Mouse (Mus musculus): ENCODE data around the gene Creb3l2. TPM values are rescaled to one million over a fixed set of nuclear protein-coding genes. Genes with fewer than 3 reads are reported as not detected.

Gene Creb3l2
- polyA plus RNA-seq (2012; ENCODE audit: insufficient read depth, insufficient read length, missing spikeins), result 6.9 and 7.7 TPM in 2 replicates

GRCm38 (mm10) chr6:37442041-37442667 is at the start of gene Creb3l2:
Gene Creb3l2, minus strand, starts transcription at chr6:37442146.
- TF ChIP-seq POLR2A (IDR thresholded peaks at IDR 0.05; ENCODE audit: borderline replicate concordance, low read depth, low read length) (no peak), CTCF (IDR thresholded peaks at IDR 0.05; ENCODE audit: low read depth, low read length) (no peak)
- Histone ChIP-seq H3K27ac (ENCODE audit: insufficient read depth, low read depth, low read length) (peak within 1 kb of the TSS; percentile 19; the same call in 1 of the 2 replicates), H3K4me1 (ENCODE audit: control insufficient read depth, insufficient read depth, low read length) (peaks cover 6% of the 10 kb centered on the region; the same call in 1 of the 2 replicates), H3K4me3 (ENCODE audit: insufficient read depth, low read length) (peak within 1 kb of the TSS; percentile 64)

GRCm38 (mm10) chr6:37486502-37486901 is 44.6 kb upstream of the Creb3l2 start:
- Histone ChIP-seq H3K4me3 (ENCODE audit: insufficient read depth, low read length) (no peak overlapping the region), H3K27ac (ENCODE audit: insufficient read depth, low read depth, low read length) (no peak overlapping the region), H3K4me1 (ENCODE audit: control insufficient read depth, insufficient read depth, low read length) (no peaks in the 10 kb centered on the region)
- TF ChIP-seq CTCF (IDR thresholded peaks at IDR 0.05; ENCODE audit: low read depth, low read length) (no peak), POLR2A (IDR thresholded peaks at IDR 0.05; ENCODE audit: borderline replicate concordance, low read depth, low read length) (no peak)

GRCm38 (mm10) chr6:37484588-37485070 is 42.7 kb upstream of the Creb3l2 start:
- no peaks in the 10 kb centered on the region for H3K4me1 ChIP-seq (ENCODE audit: control insufficient read depth, insufficient read depth, low read length)
- no peak overlapping the region for H3K27ac ChIP-seq (ENCODE audit: insufficient read depth, low read depth, low read length)
- H3K4me3 ChIP-seq (ENCODE audit: insufficient read depth, low read length), result no peak overlapping the region
- no peak for TF ChIP-seq CTCF (IDR thresholded peaks at IDR 0.05; ENCODE audit: low read depth, low read length)
- no peak for TF ChIP-seq POLR2A (IDR thresholded peaks at IDR 0.05; ENCODE audit: borderline replicate concordance, low read depth, low read length)

- Histone ChIP-seq H3K27ac (ENCODE audit: insufficient read depth, low read depth, low read length) (no peak overlapping the region), H3K4me3 (ENCODE audit: insufficient read depth, low read length) (no peak overlapping the region), H3K4me1 (ENCODE audit: control insufficient read depth, insufficient read depth, low read length) (no peaks in the 10 kb centered on the region)
- TF ChIP-seq POLR2A (IDR thresholded peaks at IDR 0.05; ENCODE audit: borderline replicate concordance, low read depth, low read length) (no peak), CTCF (IDR thresholded peaks at IDR 0.05; ENCODE audit: low read depth, low read length) (no peak)
Observed at GRCm38 (mm10) chr6:37483262-37483661, 41.3 kb upstream of the Creb3l2 start.

GRCm38 (mm10) chr6:37481147-37481546 is 39.2 kb upstream of the Creb3l2 start:
- Histone ChIP-seq H3K4me3 (ENCODE audit: insufficient read depth, low read length) (no peak overlapping the region), H3K27ac (ENCODE audit: insufficient read depth, low read depth, low read length) (no peak overlapping the region), H3K4me1 (ENCODE audit: control insufficient read depth, insufficient read depth, low read length) (no peaks in the 10 kb centered on the region)
- TF ChIP-seq POLR2A (IDR thresholded peaks at IDR 0.05; ENCODE audit: borderline replicate concordance, low read depth, low read length) (no peak), CTCF (IDR thresholded peaks at IDR 0.05; ENCODE audit: low read depth, low read length) (no peak)

- Histone ChIP-seq H3K27ac (ENCODE audit: insufficient read depth, low read depth, low read length) (no peak overlapping the region), H3K4me3 (ENCODE audit: insufficient read depth, low read length) (no peak overlapping the region), H3K4me1 (ENCODE audit: control insufficient read depth, insufficient read depth, low read length) (no peaks in the 10 kb centered on the region)
- TF ChIP-seq POLR2A (IDR thresholded peaks at IDR 0.05; ENCODE audit: borderline replicate concordance, low read depth, low read length) (no peak), CTCF (IDR thresholded peaks at IDR 0.05; ENCODE audit: low read depth, low read length) (no peak)
Observed at GRCm38 (mm10) chr6:37480008-37480407, 38.1 kb upstream of the Creb3l2 start.

- Histone ChIP-seq H3K27ac (ENCODE audit: insufficient read depth, low read depth, low read length) (no peak overlapping the region), H3K4me1 (ENCODE audit: control insufficient read depth, insufficient read depth, low read length) (no peaks in the 10 kb centered on the region), H3K4me3 (ENCODE audit: insufficient read depth, low read length) (no peak overlapping the region)
- TF ChIP-seq POLR2A (IDR thresholded peaks at IDR 0.05; ENCODE audit: borderline replicate concordance, low read depth, low read length), result no peak
- no peak for TF ChIP-seq CTCF (IDR thresholded peaks at IDR 0.05; ENCODE audit: low read depth, low read length)
Observed at GRCm38 (mm10) chr6:37478481-37478880, 36.5 kb upstream of the Creb3l2 start.

- no peak overlapping the region for H3K4me3 ChIP-seq (ENCODE audit: insufficient read depth, low read length)
- H3K27ac ChIP-seq (ENCODE audit: insufficient read depth, low read depth, low read length), result no peak overlapping the region
- TF ChIP-seq CTCF (IDR thresholded peaks at IDR 0.05; ENCODE audit: low read depth, low read length) (no peak), POLR2A (IDR thresholded peaks at IDR 0.05; ENCODE audit: borderline replicate concordance, low read depth, low read length) (no peak)
- H3K4me1 ChIP-seq (ENCODE audit: control insufficient read depth, insufficient read depth, low read length), result no peaks in the 10 kb centered on the region
Observed at GRCm38 (mm10) chr6:37473674-37474342, 31.9 kb upstream of the Creb3l2 start.

GRCm38 (mm10) chr6:37470216-37470615 is 28.3 kb upstream of the Creb3l2 start:
- TF ChIP-seq POLR2A (IDR thresholded peaks at IDR 0.05; ENCODE audit: borderline replicate concordance, low read depth, low read length), result no peak
- no peak for TF ChIP-seq CTCF (IDR thresholded peaks at IDR 0.05; ENCODE audit: low read depth, low read length)
- Histone ChIP-seq H3K4me3 (ENCODE audit: insufficient read depth, low read length) (no peak overlapping the region), H3K27ac (ENCODE audit: insufficient read depth, low read depth, low read length) (no peak overlapping the region), H3K4me1 (ENCODE audit: control insufficient read depth, insufficient read depth, low read length) (no peaks in the 10 kb centered on the region)

GRCm38 (mm10) chr6:37465847-37466246 is 23.9 kb upstream of the Creb3l2 start:
- Histone ChIP-seq H3K27ac (ENCODE audit: insufficient read depth, low read depth, low read length) (no peak overlapping the region), H3K4me1 (ENCODE audit: control insufficient read depth, insufficient read depth, low read length) (no peaks in the 10 kb centered on the region), H3K4me3 (ENCODE audit: insufficient read depth, low read length) (no peak overlapping the region)
- TF ChIP-seq CTCF (IDR thresholded peaks at IDR 0.05; ENCODE audit: low read depth, low read length) (no peak), POLR2A (IDR thresholded peaks at IDR 0.05; ENCODE audit: borderline replicate concordance, low read depth, low read length) (no peak)
